Mouse (Mus musculus) frontal cortex, postnatal 14 days (tissue): ENCODE results near the gene Olfr771.
"Not testable (repeated sequence)": the region's sequence is repeated elsewhere in the genome, so short reads cannot be mapped to it uniquely, and the experiment has no call there.

ENCODE experiments used
- DNase-seq, 2 experiments: peaks; one replicate each; pipeline ENCODE4 v3.0.0; 2022; ENCODE audit warnings: low spot score in 2 of 2

Gene Olfr771

GRCm38 (mm10) chr10:129164651-129165050 is at the start of gene Olfr771:
Gene Olfr771 (minus strand): TSS chr10:129164751.
- no peak for DNase-seq

GRCm38 (mm10) chr10:129187319-129187718 is 22.8 kb upstream of the Olfr771 start, which contains the start of gene Olfr773:
Gene Olfr773 (minus strand): TSS chr10:129187419.
- not testable (repeated sequence) for DNase-seq

- DNase-seq, result not testable (repeated sequence)
Observed at GRCm38 (mm10) chr10:129177821-129178220, 13.3 kb upstream of the Olfr771 start, which contains the start of gene Olfr772. Gene Olfr772 (minus strand): TSS chr10:129177921.

DNA sequence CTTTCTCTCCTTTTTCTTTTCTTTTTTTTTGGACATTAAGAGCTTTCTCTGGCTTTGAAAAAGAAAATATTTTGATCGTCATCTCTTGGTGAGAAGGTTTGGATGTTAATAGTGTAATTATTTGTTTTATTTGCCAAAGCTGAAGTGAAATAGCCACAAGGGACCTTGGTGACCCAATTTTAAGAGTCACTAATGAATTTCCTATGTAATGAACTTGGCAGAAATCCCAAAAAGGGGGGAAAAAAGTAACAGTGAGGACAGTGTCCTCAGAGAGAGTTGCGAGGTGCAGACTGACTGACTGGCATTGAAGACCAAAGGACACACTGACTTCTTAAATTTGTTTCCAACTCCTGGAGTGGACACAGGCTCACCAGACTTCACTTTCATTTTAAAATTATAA is 25.7 kb downstream of the Olfr771 start, which contains the start of gene Olfr770:
Gene Olfr770, minus strand, starts transcription at position 101 of the 400 bp plus-strand sequence.
- DNase-seq, result no peak

- DNase-seq, result no peak
Observed at GRCm38 (mm10) chr10:129117761-129118160, 46.8 kb downstream of the Olfr771 start, which contains the start of gene Olfr769. Gene Olfr769 (minus strand): TSS chr10:129117861.

- DNase-seq, result no peak
Observed at GRCm38 (mm10) chr10:129115146-129115545, 49.4 kb downstream of the Olfr771 start.
